Mouse (Mus musculus) forebrain, postnatal 0 days (tissue): ENCODE data around the gene Galnt9. TPM values are rescaled to one million over a fixed set of nuclear protein-coding genes. Genes with fewer than 3 reads are reported as not detected.

Experiments
- ATAC-seq: fragments of 200-750 bp; cut with Nextera tagmentation; 2 replicates; pipeline ENCODE4 v1.8.0; 2017; ENCODE audit warnings: mild to moderate bottlenecking, moderate library complexity
- DNase-seq: peaks from one replicate; pipeline ENCODE4 v3.0.0-alpha.2; 2015
- H3K27ac ChIP-seq: fragments of 300-500 bp; sonication (generic); 2 replicates; pipeline ENCODE4 v1.5.1; 2014; ENCODE audit warnings: low read depth, mild to moderate bottlenecking, antibody characterized with exemption, low read length, moderate library complexity, mixed read lengths
- H3K27me3 ChIP-seq: fragments of 300-500 bp; sonication (generic); 2 replicates; pipeline ENCODE4 v1.6.1; 2014; ENCODE audit warnings: mild to moderate bottlenecking, low read length, mixed read lengths; ENCODE audit not compliant: insufficient read depth
- H3K36me3 ChIP-seq: fragments of 300-500 bp; sonication (generic); 2 replicates; pipeline ENCODE4 v1.6.1; 2014; ENCODE audit warnings: mild to moderate bottlenecking, moderate library complexity; ENCODE audit not compliant: insufficient read depth
- H3K4me1 ChIP-seq: fragments of 300-500 bp; sonication (generic); 2 replicates; pipeline ENCODE4 v1.6.1; 2014; ENCODE audit warnings: antibody characterized with exemption; ENCODE audit not compliant: insufficient read depth
- H3K4me2 ChIP-seq: fragments of 300-500 bp; sonication (generic); 2 replicates; pipeline ENCODE4 v1.6.1; 2014; ENCODE audit warnings: low read depth, mild to moderate bottlenecking, moderate library complexity
- H3K4me3 ChIP-seq: fragments of 300-500 bp; sonication (generic); 2 replicates; pipeline ENCODE4 v1.5.1; 2014; ENCODE audit warnings: low read depth, low read length, mixed read lengths
- H3K9ac ChIP-seq: fragments of 300-500 bp; sonication (generic); 2 replicates; pipeline ENCODE4 v1.6.1; 2014; ENCODE audit warnings: mild to moderate bottlenecking
- H3K9me3 ChIP-seq: fragments of 300-500 bp; sonication (generic); 2 replicates; pipeline ENCODE4 v1.6.1; 2016; ENCODE audit warnings: low read length
- CTCF ChIP-seq: sonication (generic); IDR thresholded peaks from 2 replicates; pipeline ENCODE4 v1.5.1; 2016; ENCODE audit warnings: antibody characterized with exemption, control low read depth, low read depth
- WGBS: fragments of 180-500 bp; shearing (Covaris S2); extraction: QIAGEN DNeasy Blood & Tissue Kit; methylation state at CpG from one replicate; pipeline ENCODE4 v1.1.7; 2014; 5-methylcytosine and 5-hydroxymethylcytosine counted together
- polyA plus RNA-seq: library from polyadenylated mRNA; unstranded; fragments of >200 nt; fragmentation: Nextera tagmentation; extraction: Ambion mirVana; gene quantifications from 2 replicates; pipeline ENCODE4 v1.2.1, GENCODE M21; 2015
- total RNA-seq: library from RNA; depleted of rRNA; stranded (reverse); fragments of >200 nt; gene quantifications from 2 replicates; pipeline ENCODE4 v1.2.3, GENCODE M21; 2014

The Galnt9 gene
- total and polyA plus RNA-seq, 2 experiments from 2014 or later = 21.2 to 29.3 TPM

GRCm38 (mm10) chr5:110534402-110534801 is 9.8 kb upstream of the Galnt9 start:
- no peak for ATAC-seq
- no peak for TF ChIP-seq CTCF

DNA sequence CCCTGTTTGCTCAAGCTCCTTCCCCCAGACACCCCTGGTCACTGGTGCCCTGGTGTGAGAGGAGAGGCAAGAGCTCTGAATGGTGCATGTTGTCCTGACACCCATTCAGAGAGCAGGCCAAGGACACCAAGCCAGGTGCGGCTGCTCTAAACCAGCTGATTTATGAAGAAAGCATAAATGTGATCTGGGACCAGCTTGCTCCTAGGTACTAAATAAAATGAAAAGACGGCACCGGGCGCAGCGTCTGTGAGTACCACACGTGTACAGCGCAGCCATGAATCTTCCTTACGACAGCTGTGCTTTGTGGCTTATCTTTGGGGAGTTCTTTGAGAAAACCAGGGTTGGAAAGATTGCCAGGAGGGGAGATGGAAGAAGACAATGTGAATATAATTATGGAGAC is 8.2 kb upstream of the Galnt9 start:
- TF ChIP-seq CTCF = no peak
- no peak overlapping the region for H3K4me2 ChIP-seq
- H3K36me3 ChIP-seq = no peaks in the 10 kb centered on the region
- no peak overlapping the region for H3K27ac ChIP-seq
- H3K27me3 ChIP-seq = no peaks in the 10 kb centered on the region; the same call in none of the 2 replicates
- H3K4me1 ChIP-seq = no peaks in the 10 kb centered on the region
- H3K9me3 ChIP-seq = no peaks in the 10 kb centered on the region
- no peak overlapping the region for H3K4me3 ChIP-seq
- 90% methylated on average over 8 of the region's 8 CpGs for WGBS
- no peak overlapping the region for H3K9ac ChIP-seq
- DNase-seq (no peak), ATAC-seq (no peak)

More at GRCm38 (mm10) chr5:110534402-110534801, 9.8 kb upstream of the Galnt9 start:
- Histone ChIP-seq H3K4me3 (no peak overlapping the region), H3K9ac (no peak overlapping the region), H3K4me2 (no peak overlapping the region), H3K4me1 (no peaks in the 10 kb centered on the region), H3K27ac (no peak overlapping the region), H3K9me3 (no peaks in the 10 kb centered on the region), H3K36me3 (no peaks in the 10 kb centered on the region), H3K27me3 (no peaks in the 10 kb centered on the region; the same call in 1 of the 2 replicates)
- DNase-seq = no peak
- 79% methylated on average over 1 of the region's 1 CpGs for WGBS

DNA sequence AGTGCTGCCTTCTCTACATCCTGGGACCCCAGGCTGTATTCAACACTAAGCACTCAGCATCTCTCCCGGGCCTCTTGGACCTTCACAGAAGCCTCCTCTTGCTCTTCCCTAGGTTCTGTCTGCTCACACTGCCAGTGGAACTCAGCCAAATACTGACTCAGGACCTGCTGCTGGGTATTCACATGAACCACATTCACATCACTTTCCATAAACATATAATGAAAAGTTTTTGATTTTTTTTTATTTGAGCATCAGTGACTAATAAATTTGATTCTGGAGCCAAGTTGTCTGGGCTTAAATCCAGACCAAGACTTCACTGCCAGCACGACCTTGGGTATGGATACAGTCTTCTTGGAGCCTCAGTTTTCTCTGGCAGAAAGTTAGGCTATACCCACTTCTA is 3.2 kb upstream of the Galnt9 start:
- Histone ChIP-seq H3K27ac (no peak overlapping the region), H3K4me1 (peaks cover 8% of the 10 kb centered on the region), H3K27me3 (peaks cover 7% of the 10 kb centered on the region), H3K9me3 (no peaks in the 10 kb centered on the region), H3K4me3 (no peak overlapping the region), H3K4me2 (no peak overlapping the region), H3K36me3 (no peaks in the 10 kb centered on the region), H3K9ac (no peak overlapping the region)
- DNase-seq (no peak), ATAC-seq (no peak)
- WGBS = 46% methylated on average over 2 of the region's 2 CpGs
- TF ChIP-seq CTCF = no peak

- no peaks in the 10 kb centered on the region for H3K9me3 ChIP-seq
- DNase-seq (no peak), ATAC-seq (no peak)
- no peak overlapping the region for H3K4me3 ChIP-seq
- H3K9ac ChIP-seq = no peak overlapping the region
- H3K27me3 ChIP-seq = peaks cover 7% of the 10 kb centered on the region
- no peak for TF ChIP-seq CTCF
- H3K4me1 ChIP-seq = peaks cover 8% of the 10 kb centered on the region
- WGBS = 74% methylated on average over 6 of the region's 6 CpGs
- no peak overlapping the region for H3K4me2 ChIP-seq
- no peak overlapping the region for H3K27ac ChIP-seq
- no peaks in the 10 kb centered on the region for H3K36me3 ChIP-seq
These were observed 2.7 kb upstream of the Galnt9 start for GRCm38 (mm10) chr5:110541456-110541855.

DNA sequence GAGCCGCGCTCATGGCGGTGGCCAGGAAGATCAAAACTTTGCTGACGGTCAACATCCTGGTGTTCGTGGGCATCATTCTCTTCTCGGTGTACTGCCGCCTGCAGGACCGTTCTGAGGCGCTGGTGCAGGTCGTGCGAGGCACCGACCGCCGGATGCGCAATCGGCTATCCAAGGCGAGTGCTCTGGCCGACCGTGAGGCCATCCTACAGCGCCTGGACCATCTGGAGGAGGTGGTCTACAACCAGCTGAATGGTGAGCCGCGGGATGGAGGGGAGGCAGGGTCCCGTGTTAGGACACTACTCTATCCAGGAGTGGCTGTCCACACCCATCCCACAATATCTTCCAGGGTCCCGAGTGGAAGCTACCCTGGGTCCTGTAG is 525 bp downstream of the Galnt9 start:
- H3K27me3 ChIP-seq = peaks cover 7% of the 10 kb centered on the region
- H3K4me2 ChIP-seq = peak overlapping the region; percentile 69
- WGBS = 2% methylated on average over 24 of the region's 24 CpGs
- no peak overlapping the region for H3K27ac ChIP-seq
- peak overlapping the region; percentile 63 for H3K9ac ChIP-seq
- H3K4me1 ChIP-seq = peaks cover 8% of the 10 kb centered on the region
- H3K9me3 ChIP-seq = no peaks in the 10 kb centered on the region
- DNase-seq (peak; percentile 28), ATAC-seq (peak; percentile 34)
- H3K36me3 ChIP-seq = no peaks in the 10 kb centered on the region
- peak overlapping the region; percentile 68 for H3K4me3 ChIP-seq
- peak; percentile 50 for TF ChIP-seq CTCF

- ATAC-seq = no peak
- H3K4me1 ChIP-seq = peaks cover 8% of the 10 kb centered on the region
- H3K27ac ChIP-seq = no peak overlapping the region
- peak overlapping the region; percentile 68 for H3K4me3 ChIP-seq
- H3K4me2 ChIP-seq = peak overlapping the region; percentile 69
- no peaks in the 10 kb centered on the region for H3K9me3 ChIP-seq
- no peak for TF ChIP-seq CTCF
- DNase-seq = no peak
- peak overlapping the region; percentile 14; the same call in 1 of the 2 replicates for H3K9ac ChIP-seq
- H3K27me3 ChIP-seq = peaks cover 7% of the 10 kb centered on the region
- 83% methylated on average over 7 of the region's 7 CpGs for WGBS
- H3K36me3 ChIP-seq = no peaks in the 10 kb centered on the region
These were observed 1.2 kb downstream of the Galnt9 start for GRCm38 (mm10) chr5:110545311-110545710.

- Histone ChIP-seq H3K4me2 (peak overlapping the region; percentile 69), H3K27me3 (peaks cover 7% of the 10 kb centered on the region), H3K4me3 (no peak overlapping the region), H3K4me1 (peaks cover 8% of the 10 kb centered on the region), H3K9ac (no peak overlapping the region), H3K36me3 (no peaks in the 10 kb centered on the region), H3K9me3 (no peaks in the 10 kb centered on the region), H3K27ac (no peak overlapping the region)
- no peak for TF ChIP-seq CTCF
- WGBS = 82% methylated on average over 11 of the region's 11 CpGs
- ATAC-seq (no peak), DNase-seq (no peak)
These were observed 2.0 kb downstream of the Galnt9 start for GRCm38 (mm10) chr5:110546136-110546535.
